Mouse (Mus musculus) neural tube, embryonic 12.5 days (tissue): Measurements from ENCODE around the gene Adamts9. TPM values are rescaled to one million over a fixed set of nuclear protein-coding genes. Genes with fewer than 3 reads are reported as not detected.

Experiments
- ATAC-seq: fragments of 200-750 bp; cut with Nextera tagmentation; 2 replicates; pipeline ENCODE4 v1.8.0; 2017; ENCODE audit warnings: low read depth, mild to moderate bottlenecking, moderate TSS enrichment, moderate library complexity; ENCODE audit not compliant: low FRiP score
- H3K27ac ChIP-seq: fragments of 300-500 bp; sonication (generic); 2 replicates; pipeline ENCODE4 v1.5.1; 2016
- H3K27me3 ChIP-seq: fragments of 300-500 bp; sonication (generic); replicated peaks from 2 replicates; pipeline ENCODE4 v1.6.1; 2016; ENCODE audit warnings: mild to moderate bottlenecking
- H3K36me3 ChIP-seq: fragments of 300-500 bp; sonication (generic); 2 replicates; pipeline ENCODE4 v1.6.1; 2016; ENCODE audit warnings: mild to moderate bottlenecking
- H3K4me1 ChIP-seq: fragments of 300-500 bp; sonication (generic); 2 replicates; pipeline ENCODE4 v1.6.1; 2016
- H3K4me2 ChIP-seq: fragments of 300-500 bp; sonication (generic); replicated peaks from 2 replicates; pipeline ENCODE4 v1.6.1; 2016; ENCODE audit warnings: mild to moderate bottlenecking
- H3K4me3 ChIP-seq: fragments of 300-500 bp; sonication (generic); 2 replicates; pipeline ENCODE4 v1.5.1; 2016
- H3K9ac ChIP-seq: fragments of 300-500 bp; sonication (generic); 2 replicates; pipeline ENCODE4 v1.6.1; 2016; ENCODE audit warnings: mild to moderate bottlenecking
- H3K9me3 ChIP-seq: fragments of 300-500 bp; sonication (generic); 2 replicates; pipeline ENCODE4 v1.6.1; 2016; ENCODE audit warnings: mild to moderate bottlenecking
- WGBS: fragments of 180-500 bp; shearing (Covaris S2); methylation state at CpG from one replicate; pipeline ENCODE4 v1.1.7; 2016; 5-methylcytosine and 5-hydroxymethylcytosine counted together
- polyA plus RNA-seq: library from polyadenylated mRNA; unstranded; fragments of >200 nt; fragmentation: Nextera tagmentation; extraction: Ambion mirVana; gene quantifications from 2 replicates; pipeline ENCODE4 v1.2.1, GENCODE M21; 2016

The Adamts9 gene
- polyA plus RNA-seq, 1 experiment from 2014 or later = 1.7 TPM

- WGBS = 70% methylated on average over 5 of the region's 5 CpGs
- Histone ChIP-seq H3K4me2 (no peak overlapping the region), H3K9ac (no peak overlapping the region), H3K4me3 (no peak overlapping the region), H3K4me1 (0 out of 2 replicates have a peak, but pooled peaks cover 4% of the 10 kb centered on the region), H3K36me3 (no peaks in the 10 kb centered on the region), H3K27me3 (no peaks in the 10 kb centered on the region), H3K9me3 (no peaks in the 10 kb centered on the region), H3K27ac (no peak overlapping the region)
- ATAC-seq = no peak
These were observed 68.4 kb downstream of the Adamts9 start for GRCm38 (mm10) chr6:92874854-92875253.

GRCm38 (mm10) chr6:92872766-92873165 is 70.5 kb downstream of the Adamts9 start:
- H3K4me3 ChIP-seq = no peak overlapping the region
- 82% methylated on average over 10 of the region's 10 CpGs for WGBS
- no peaks in the 10 kb centered on the region for H3K36me3 ChIP-seq
- H3K27me3 ChIP-seq = no peaks in the 10 kb centered on the region
- H3K9me3 ChIP-seq = no peaks in the 10 kb centered on the region
- H3K27ac ChIP-seq = no peak overlapping the region
- H3K9ac ChIP-seq = no peak overlapping the region
- no peak for ATAC-seq
- H3K4me2 ChIP-seq = no peak overlapping the region
- H3K4me1 ChIP-seq = peaks cover 9% of the 10 kb centered on the region; the same call in 1 of the 2 replicates

GRCm38 (mm10) chr6:92871813-92872212 is 71.5 kb downstream of the Adamts9 start:
- WGBS = 39% methylated on average over 4 of the region's 4 CpGs
- H3K9ac ChIP-seq = no peak overlapping the region
- no peaks in the 10 kb centered on the region for H3K27me3 ChIP-seq
- no peaks in the 10 kb centered on the region for H3K9me3 ChIP-seq
- H3K36me3 ChIP-seq = no peaks in the 10 kb centered on the region
- H3K4me3 ChIP-seq = no peak overlapping the region
- no peak overlapping the region for H3K4me2 ChIP-seq
- no peak overlapping the region for H3K27ac ChIP-seq
- peaks cover 9% of the 10 kb centered on the region; the same call in 1 of the 2 replicates for H3K4me1 ChIP-seq
- no peak for ATAC-seq

GRCm38 (mm10) chr6:92869582-92870219 is 73.6 kb downstream of the Adamts9 start:
- Histone ChIP-seq H3K27me3 (no peaks in the 10 kb centered on the region), H3K4me2 (no peak overlapping the region), H3K4me3 (no peak overlapping the region), H3K27ac (no peak overlapping the region), H3K4me1 (peaks cover 9% of the 10 kb centered on the region; the same call in 1 of the 2 replicates), H3K9me3 (no peaks in the 10 kb centered on the region), H3K9ac (no peak overlapping the region), H3K36me3 (no peaks in the 10 kb centered on the region)
- no peak for ATAC-seq
- WGBS = 65% methylated on average over 16 of the region's 16 CpGs

- 68% methylated on average over 4 of the region's 4 CpGs for WGBS
- peaks cover 9% of the 10 kb centered on the region; the same call in 1 of the 2 replicates for H3K4me1 ChIP-seq
- H3K4me2 ChIP-seq = no peak within 1 kb of the TSS
- no peaks in the 10 kb centered on the region for H3K9me3 ChIP-seq
- H3K27ac ChIP-seq = no peak within 1 kb of the TSS
- H3K36me3 ChIP-seq = no peaks in the 10 kb centered on the region
- ATAC-seq = no peak
- no peak within 1 kb of the TSS for H3K4me3 ChIP-seq
- no peak within 1 kb of the TSS for H3K9ac ChIP-seq
- no peaks in the 10 kb centered on the region for H3K27me3 ChIP-seq
These were observed 74.2 kb downstream of the Adamts9 start, which contains the start of gene Gm15737 for GRCm38 (mm10) chr6:92869089-92869581. Gene Gm15737 (plus strand): TSS chr6:92869357.

GRCm38 (mm10) chr6:92862599-92862998 is 80.7 kb downstream of the Adamts9 start:
- Histone ChIP-seq H3K4me2 (no peak overlapping the region), H3K4me1 (no peaks in the 10 kb centered on the region), H3K27ac (no peak overlapping the region), H3K9me3 (no peaks in the 10 kb centered on the region), H3K27me3 (no peaks in the 10 kb centered on the region), H3K4me3 (no peak overlapping the region), H3K36me3 (no peaks in the 10 kb centered on the region), H3K9ac (no peak overlapping the region)
- 77% methylated on average over 9 of the region's 9 CpGs for WGBS
- no peak for ATAC-seq

GRCm38 (mm10) chr6:92860285-92860912 is 82.9 kb downstream of the Adamts9 start:
- 81% methylated on average over 5 of the region's 5 CpGs for WGBS
- Histone ChIP-seq H3K27ac (no peak overlapping the region), H3K4me2 (no peak overlapping the region), H3K4me3 (no peak overlapping the region), H3K36me3 (no peaks in the 10 kb centered on the region), H3K9ac (no peak overlapping the region), H3K4me1 (no peaks in the 10 kb centered on the region), H3K9me3 (no peaks in the 10 kb centered on the region), H3K27me3 (no peaks in the 10 kb centered on the region)
- ATAC-seq = no peak

GRCm38 (mm10) chr6:92858721-92859510 is 84.4 kb downstream of the Adamts9 start:
- Histone ChIP-seq H3K9ac (no peak overlapping the region), H3K4me3 (no peak overlapping the region), H3K9me3 (no peaks in the 10 kb centered on the region), H3K36me3 (no peaks in the 10 kb centered on the region), H3K27me3 (no peaks in the 10 kb centered on the region), H3K4me2 (no peak overlapping the region), H3K4me1 (no peaks in the 10 kb centered on the region), H3K27ac (no peak overlapping the region)
- 91% methylated on average over 12 of the region's 12 CpGs for WGBS
- no peak for ATAC-seq

- Histone ChIP-seq H3K36me3 (no peaks in the 10 kb centered on the region), H3K27ac (no peak overlapping the region), H3K4me2 (no peak overlapping the region), H3K9me3 (no peaks in the 10 kb centered on the region), H3K27me3 (no peaks in the 10 kb centered on the region), H3K9ac (no peak overlapping the region), H3K4me3 (no peak overlapping the region), H3K4me1 (no peaks in the 10 kb centered on the region)
- WGBS = 90% methylated on average over 13 of the region's 13 CpGs
- ATAC-seq = no peak
These were observed 85.5 kb downstream of the Adamts9 start for GRCm38 (mm10) chr6:92857761-92858160.

GRCm38 (mm10) chr6:92854873-92855272 is 88.4 kb downstream of the Adamts9 start:
- Histone ChIP-seq H3K4me3 (no peak overlapping the region), H3K27ac (no peak overlapping the region), H3K4me2 (no peak overlapping the region), H3K9ac (no peak overlapping the region), H3K27me3 (no peaks in the 10 kb centered on the region), H3K9me3 (no peaks in the 10 kb centered on the region), H3K36me3 (no peaks in the 10 kb centered on the region), H3K4me1 (no peaks in the 10 kb centered on the region)
- 89% methylated on average over 4 of the region's 4 CpGs for WGBS
- ATAC-seq = no peak

- H3K27ac ChIP-seq = no peak overlapping the region
- H3K9ac ChIP-seq = no peak overlapping the region
- no peaks in the 10 kb centered on the region for H3K36me3 ChIP-seq
- no peaks in the 10 kb centered on the region for H3K27me3 ChIP-seq
- H3K9me3 ChIP-seq = no peaks in the 10 kb centered on the region
- no peak overlapping the region for H3K4me3 ChIP-seq
- WGBS = 38% methylated on average over 5 of the region's 5 CpGs
- H3K4me2 ChIP-seq = no peak overlapping the region
- no peaks in the 10 kb centered on the region for H3K4me1 ChIP-seq
- no peak for ATAC-seq
These were observed 93.0 kb downstream of the Adamts9 start for GRCm38 (mm10) chr6:92850250-92850649.

- H3K36me3 ChIP-seq = no peaks in the 10 kb centered on the region
- H3K9me3 ChIP-seq = no peaks in the 10 kb centered on the region
- H3K4me2 ChIP-seq = no peak overlapping the region
- no peaks in the 10 kb centered on the region for H3K27me3 ChIP-seq
- no peak overlapping the region for H3K27ac ChIP-seq
- H3K4me3 ChIP-seq = no peak overlapping the region
- WGBS = 94% methylated on average over 9 of the region's 9 CpGs
- H3K9ac ChIP-seq = no peak overlapping the region
- no peaks in the 10 kb centered on the region for H3K4me1 ChIP-seq
- ATAC-seq = no peak
These were observed 94.1 kb downstream of the Adamts9 start for GRCm38 (mm10) chr6:92849208-92849607.
